Mouse (Mus musculus) ES-Bruce4 (cell line): Measurements from ENCODE around the gene Ubl7. TPM values are rescaled to one million over a fixed set of nuclear protein-coding genes. Genes with fewer than 3 reads are reported as not detected.

Experiments
- H3K27ac ChIP-seq: 2 replicates; pipeline ENCODE4 v1.5.1; 2012; ENCODE audit warnings: low read length, inconsistent platforms; ENCODE audit not compliant: insufficient read depth
- H3K27me3 ChIP-seq: 2 replicates; pipeline ENCODE4 v1.6.1; 2012; ENCODE audit warnings: mild to moderate bottlenecking, low read length, inconsistent platforms; ENCODE audit not compliant: control insufficient read depth, poor library complexity, insufficient read depth, severe bottlenecking
- H3K36me3 ChIP-seq: 2 replicates; pipeline ENCODE4 v1.6.1; 2012; ENCODE audit warnings: inconsistent platforms, mild to moderate bottlenecking, low read length, moderate library complexity; ENCODE audit not compliant: control insufficient read depth, poor library complexity, insufficient read depth, severe bottlenecking
- H3K4me1 ChIP-seq: one replicate; pipeline ENCODE4 v1.8.1; 2011; ENCODE audit warnings: low read length; ENCODE audit not compliant: control insufficient read depth, insufficient read depth
- H3K4me3 ChIP-seq: 2 replicates; pipeline ENCODE4 v1.5.1; 2011; ENCODE audit warnings: low read depth, mild to moderate bottlenecking, low read length
- H3K9ac ChIP-seq: 2 replicates; pipeline ENCODE4 v1.6.1; 2012; ENCODE audit warnings: low read depth, mild to moderate bottlenecking, inconsistent platforms; ENCODE audit not compliant: poor library complexity, severe bottlenecking
- H3K9me3 ChIP-seq: replicated peaks from 2 replicates; pipeline ENCODE4 v1.6.1; 2012; ENCODE audit warnings: mild to moderate bottlenecking, low read length, inconsistent platforms; ENCODE audit not compliant: control insufficient read depth, poor library complexity, insufficient read depth, severe bottlenecking
- CTCF ChIP-seq: IDR thresholded peaks from one replicate; pipeline ENCODE4 v1.8.1; 2011; ENCODE audit warnings: low read depth, low read length
- EP300 ChIP-seq: IDR thresholded peaks from 2 replicates; pipeline ENCODE4 v1.6.1; 2011; ENCODE audit warnings: low read depth, low read length; ENCODE audit not compliant: insufficient read depth
- POLR2A ChIP-seq: IDR thresholded peaks from one replicate; pipeline ENCODE4 v1.8.1; 2011; ENCODE audit warnings: low read length; ENCODE audit not compliant: insufficient read depth
- polyA plus RNA-seq: library from polyadenylated mRNA; stranded (reverse); fragments of >200 nt; gene quantifications from 2 replicates; pipeline ENCODE4 v1.2.4, GENCODE M21; 2011; ENCODE audit warnings: low read depth; ENCODE audit not compliant: missing spikeins, insufficient read depth, insufficient read length

Ubl7 gene
- 67.5 and 69.1 TPM in 2 replicates for polyA plus RNA-seq

- Histone ChIP-seq H3K9ac (peak within 1 kb of the TSS; percentile 69), H3K27me3 (no peaks in the 10 kb centered on the region), H3K4me1 (no peaks in the 10 kb centered on the region), H3K36me3 (peaks cover 3% of the 10 kb centered on the region; the same call in 1 of the 2 replicates), H3K4me3 (peak within 1 kb of the TSS; percentile 94), H3K27ac (peak within 1 kb of the TSS; percentile 17; the same call in 1 of the 2 replicates), H3K9me3 (no peaks in the 10 kb centered on the region)
- TF ChIP-seq CTCF (no peak), POLR2A (peak; percentile 94)
Measured at GRCm38 (mm10) chr9:57910254-57911160, at the start of gene Ubl7. Gene Ubl7 (plus strand): TSS chr9:57910979.

- Histone ChIP-seq H3K4me3 (no peak overlapping the region), H3K27me3 (no peaks in the 10 kb centered on the region; the same call in 1 of the 2 replicates), H3K36me3 (no peaks in the 10 kb centered on the region), H3K9ac (no peak overlapping the region), H3K9me3 (no peaks in the 10 kb centered on the region), H3K27ac (no peak overlapping the region), H3K4me1 (no peaks in the 10 kb centered on the region)
- TF ChIP-seq EP300 (no peak), POLR2A (no peak), CTCF (peak; percentile 47)
Measured at GRCm38 (mm10) chr9:57861951-57862471, 48.8 kb upstream of the Ubl7 start.

GRCm38 (mm10) chr9:57864336-57864735, 46.4 kb upstream of the Ubl7 start:
- Histone ChIP-seq H3K27ac (no peak overlapping the region), H3K36me3 (no peaks in the 10 kb centered on the region), H3K9me3 (no peaks in the 10 kb centered on the region), H3K27me3 (no peaks in the 10 kb centered on the region; the same call in 1 of the 2 replicates), H3K4me3 (no peak overlapping the region), H3K9ac (no peak overlapping the region), H3K4me1 (no peaks in the 10 kb centered on the region)
- TF ChIP-seq EP300 (no peak), POLR2A (no peak), CTCF (no peak)

DNA sequence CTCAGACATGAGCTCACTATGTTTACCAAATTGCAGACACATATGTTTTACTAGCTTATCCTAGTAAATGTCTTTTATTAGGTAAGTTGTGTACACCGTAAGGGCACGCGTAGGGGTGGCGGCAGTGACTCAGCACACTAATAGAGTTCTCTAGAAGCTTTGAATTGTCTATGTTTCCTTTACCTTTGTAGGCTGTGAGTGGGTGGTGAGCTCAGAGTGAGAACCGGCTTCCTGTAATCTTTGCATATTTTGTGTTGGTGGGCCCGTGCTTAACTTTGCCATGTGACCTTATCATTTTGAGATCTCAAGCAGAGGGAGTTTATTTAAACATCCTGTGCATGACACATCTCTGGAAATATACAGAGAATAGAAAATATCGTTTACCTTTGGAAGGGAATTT, 44.2 kb upstream of the Ubl7 start:
- Histone ChIP-seq H3K27ac (no peak overlapping the region), H3K4me3 (no peak overlapping the region), H3K36me3 (no peaks in the 10 kb centered on the region), H3K27me3 (no peaks in the 10 kb centered on the region; the same call in 1 of the 2 replicates), H3K9ac (no peak overlapping the region), H3K4me1 (no peaks in the 10 kb centered on the region), H3K9me3 (no peaks in the 10 kb centered on the region)
- TF ChIP-seq EP300, result no peak
- no peak for TF ChIP-seq CTCF
- TF ChIP-seq POLR2A, result no peak

- H3K4me1 ChIP-seq, result no peaks in the 10 kb centered on the region
- no peak overlapping the region for H3K27ac ChIP-seq
- H3K27me3 ChIP-seq, result no peaks in the 10 kb centered on the region; the same call in 1 of the 2 replicates
- H3K4me3 ChIP-seq, result no peak overlapping the region
- no peaks in the 10 kb centered on the region for H3K36me3 ChIP-seq
- no peak for TF ChIP-seq CTCF
- no peak for TF ChIP-seq POLR2A
- no peak for TF ChIP-seq EP300
- no peak overlapping the region for H3K9ac ChIP-seq
- no peaks in the 10 kb centered on the region for H3K9me3 ChIP-seq
Measured at GRCm38 (mm10) chr9:57867236-57867635, 43.5 kb upstream of the Ubl7 start.

GRCm38 (mm10) chr9:57867880-57868279, 42.9 kb upstream of the Ubl7 start:
- no peaks in the 10 kb centered on the region for H3K36me3 ChIP-seq
- no peak for TF ChIP-seq CTCF
- TF ChIP-seq POLR2A, result no peak
- TF ChIP-seq EP300, result no peak
- no peaks in the 10 kb centered on the region; the same call in 1 of the 2 replicates for H3K27me3 ChIP-seq
- H3K27ac ChIP-seq, result no peak overlapping the region
- no peaks in the 10 kb centered on the region for H3K4me1 ChIP-seq
- H3K9ac ChIP-seq, result no peak overlapping the region
- H3K9me3 ChIP-seq, result no peaks in the 10 kb centered on the region
- H3K4me3 ChIP-seq, result no peak overlapping the region
